Mouse (Mus musculus) heart, adult 2 months (tissue): ENCODE results near the gene Cldn18.

Experiments used
- CTCF ChIP-seq: fragments of 200-600 bp; IDR thresholded peaks from 2 replicates; pipeline ENCODE4 v1.8.1; 2022; ENCODE audit warnings: antibody characterized with exemption, mild to moderate bottlenecking, moderate library complexity
- POLR2A ChIP-seq: fragments of 200-500 bp; IDR thresholded peaks from 2 replicates; pipeline ENCODE4 v1.6.1; 2011; ENCODE audit warnings: mild to moderate bottlenecking, low read depth, low read length, control low read depth; ENCODE audit not compliant: insufficient read depth

DNA sequence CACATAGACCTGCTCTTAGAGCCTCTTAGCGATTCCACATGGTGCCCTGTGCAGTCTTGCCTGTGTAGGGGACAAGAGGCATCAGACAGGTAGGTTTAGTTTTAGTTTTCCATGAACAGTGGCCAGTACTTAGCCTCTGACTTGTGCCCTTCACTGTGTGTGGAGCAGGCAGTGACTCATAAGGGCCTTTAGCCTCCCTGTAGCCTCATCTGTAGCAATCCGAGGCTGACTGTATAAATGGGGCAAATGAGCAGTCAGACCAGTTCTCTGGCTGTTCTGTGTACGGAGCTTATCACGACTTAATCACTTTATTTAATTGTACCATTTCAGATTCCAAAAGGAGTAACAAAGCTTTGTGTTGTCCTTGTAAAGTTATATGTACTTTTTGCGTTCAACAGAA lies 77.1 kb downstream of the Cldn18 start:
- no peak for TF ChIP-seq CTCF
- no peak for TF ChIP-seq POLR2A
